Mouse (Mus musculus): ENCODE data around the gene Neurod2. TPM values are rescaled to one million over a fixed set of nuclear protein-coding genes. Genes with fewer than 3 reads are reported as not detected.

Gene Neurod2
- polyA plus RNA-seq, 1 experiment = not detected

GRCm38 (mm10) chr11:98333981-98334741, 4.7 kb upstream of the Neurod2 start:
- no peak for TF ChIP-seq POLR2A (IDR thresholded peaks at IDR 0.05; ENCODE audit: low read depth, low read length)
- TF ChIP-seq CTCF (IDR thresholded peaks at IDR 0.05; ENCODE audit: borderline replicate concordance, insufficient read depth, low read length) = no peak
- H3K27ac ChIP-seq (ENCODE audit: insufficient read depth, low read length) = no peak overlapping the region
- no peak overlapping the region for H3K4me3 ChIP-seq (ENCODE audit: insufficient read depth, low read length)
- no peaks in the 10 kb centered on the region for H3K4me1 ChIP-seq (ENCODE audit: control insufficient read depth, insufficient read depth, low read length)

- H3K27ac ChIP-seq (ENCODE audit: insufficient read depth, low read length) = no peak overlapping the region
- TF ChIP-seq POLR2A (IDR thresholded peaks at IDR 0.05; ENCODE audit: low read depth, low read length) (no peak), CTCF (IDR thresholded peaks at IDR 0.05; ENCODE audit: borderline replicate concordance, insufficient read depth, low read length) (no peak)
- no peak overlapping the region for H3K4me3 ChIP-seq (ENCODE audit: insufficient read depth, low read length)
- H3K4me1 ChIP-seq (ENCODE audit: control insufficient read depth, insufficient read depth, low read length) = no peaks in the 10 kb centered on the region
Measured at GRCm38 (mm10) chr11:98333263-98333696, 3.8 kb upstream of the Neurod2 start.

- TF ChIP-seq CTCF (IDR thresholded peaks at IDR 0.05; ENCODE audit: borderline replicate concordance, insufficient read depth, low read length) = no peak
- TF ChIP-seq POLR2A (IDR thresholded peaks at IDR 0.05; ENCODE audit: low read depth, low read length) = no peak
- no peak overlapping the region for H3K27ac ChIP-seq (ENCODE audit: insufficient read depth, low read length)
- no peak overlapping the region for H3K4me3 ChIP-seq (ENCODE audit: insufficient read depth, low read length)
- no peaks in the 10 kb centered on the region for H3K4me1 ChIP-seq (ENCODE audit: control insufficient read depth, insufficient read depth, low read length)
Measured at GRCm38 (mm10) chr11:98332841-98333240, 3.4 kb upstream of the Neurod2 start.

GRCm38 (mm10) chr11:98332186-98332585, 2.7 kb upstream of the Neurod2 start:
- H3K4me1 ChIP-seq (ENCODE audit: control insufficient read depth, insufficient read depth, low read length) = no peaks in the 10 kb centered on the region
- TF ChIP-seq POLR2A (IDR thresholded peaks at IDR 0.05; ENCODE audit: low read depth, low read length) = no peak
- TF ChIP-seq CTCF (IDR thresholded peaks at IDR 0.05; ENCODE audit: borderline replicate concordance, insufficient read depth, low read length) = no peak
- H3K27ac ChIP-seq (ENCODE audit: insufficient read depth, low read length) = no peak overlapping the region
- H3K4me3 ChIP-seq (ENCODE audit: insufficient read depth, low read length) = no peak overlapping the region

GRCm38 (mm10) chr11:98331401-98331800, 2.0 kb upstream of the Neurod2 start:
- no peaks in the 10 kb centered on the region for H3K4me1 ChIP-seq (ENCODE audit: control insufficient read depth, insufficient read depth, low read length)
- TF ChIP-seq CTCF (IDR thresholded peaks at IDR 0.05; ENCODE audit: borderline replicate concordance, insufficient read depth, low read length) (no peak), POLR2A (IDR thresholded peaks at IDR 0.05; ENCODE audit: low read depth, low read length) (no peak)
- no peak overlapping the region for H3K4me3 ChIP-seq (ENCODE audit: insufficient read depth, low read length)
- no peak overlapping the region for H3K27ac ChIP-seq (ENCODE audit: insufficient read depth, low read length)

- Histone ChIP-seq H3K27ac (ENCODE audit: insufficient read depth, low read length) (no peak overlapping the region), H3K4me1 (ENCODE audit: control insufficient read depth, insufficient read depth, low read length) (no peaks in the 10 kb centered on the region), H3K4me3 (ENCODE audit: insufficient read depth, low read length) (no peak overlapping the region)
- no peak for TF ChIP-seq POLR2A (IDR thresholded peaks at IDR 0.05; ENCODE audit: low read depth, low read length)
- TF ChIP-seq CTCF (IDR thresholded peaks at IDR 0.05; ENCODE audit: borderline replicate concordance, insufficient read depth, low read length) = no peak
Measured at GRCm38 (mm10) chr11:98330745-98331204, 1.3 kb upstream of the Neurod2 start.

- Histone ChIP-seq H3K27ac (ENCODE audit: insufficient read depth, low read length) (no peak overlapping the region), H3K4me3 (ENCODE audit: insufficient read depth, low read length) (no peak overlapping the region), H3K4me1 (ENCODE audit: control insufficient read depth, insufficient read depth, low read length) (no peaks in the 10 kb centered on the region)
- no peak for TF ChIP-seq CTCF (IDR thresholded peaks at IDR 0.05; ENCODE audit: borderline replicate concordance, insufficient read depth, low read length)
- no peak for TF ChIP-seq POLR2A (IDR thresholded peaks at IDR 0.05; ENCODE audit: low read depth, low read length)
Measured at GRCm38 (mm10) chr11:98329960-98330744, 704 bp upstream of the Neurod2 start.

- H3K27ac ChIP-seq (ENCODE audit: insufficient read depth, low read length) = no peak overlapping the region
- TF ChIP-seq POLR2A (IDR thresholded peaks at IDR 0.05; ENCODE audit: low read depth, low read length) (no peak), CTCF (IDR thresholded peaks at IDR 0.05; ENCODE audit: borderline replicate concordance, insufficient read depth, low read length) (no peak)
- no peak overlapping the region for H3K4me3 ChIP-seq (ENCODE audit: insufficient read depth, low read length)
- no peaks in the 10 kb centered on the region for H3K4me1 ChIP-seq (ENCODE audit: control insufficient read depth, insufficient read depth, low read length)
Measured at GRCm38 (mm10) chr11:98328371-98329069, 928 bp downstream of the Neurod2 start.

- H3K4me3 ChIP-seq (ENCODE audit: insufficient read depth, low read length) = no peak overlapping the region
- TF ChIP-seq POLR2A (IDR thresholded peaks at IDR 0.05; ENCODE audit: low read depth, low read length) (no peak), CTCF (IDR thresholded peaks at IDR 0.05; ENCODE audit: borderline replicate concordance, insufficient read depth, low read length) (no peak)
- H3K27ac ChIP-seq (ENCODE audit: insufficient read depth, low read length) = no peak overlapping the region
Measured at GRCm38 (mm10) chr11:98328031-98328370, 1.4 kb downstream of the Neurod2 start.

More at GRCm38 (mm10) chr11:98328031-98328370, 1.4 kb downstream of the Neurod2 start:
- H3K4me1 ChIP-seq (ENCODE audit: control insufficient read depth, insufficient read depth, low read length) = no peaks in the 10 kb centered on the region

Measured in embryonic fibroblast, embryonic 13.5 days (primary cell).